17 mouse cellular contexts compared by ENCODE assay signal in the genomic region with DNA sequence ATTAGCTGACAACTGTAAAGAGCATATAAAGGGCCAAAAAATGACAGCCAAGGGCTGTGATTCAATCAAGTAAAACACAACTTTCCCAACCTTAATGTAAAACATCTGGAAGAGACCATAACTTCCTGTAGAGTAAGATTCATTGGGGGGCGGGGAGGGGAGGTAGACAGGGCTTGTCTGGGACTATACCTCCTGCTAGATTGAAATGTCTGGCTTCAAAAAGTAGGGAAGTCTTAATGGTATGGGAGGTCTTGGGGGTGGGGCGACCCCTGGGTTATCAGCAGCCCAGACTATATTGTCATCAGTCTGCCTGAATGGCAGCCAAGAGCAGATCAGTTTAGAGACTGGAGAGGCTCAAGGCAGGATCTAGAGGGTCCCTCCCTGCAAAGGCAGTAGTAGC.
DNase-seq lines count a peak whose midpoint lies in the region; ATAC-seq lines count a peak whose summit lies in the region.
"Had no signal": no experiment of that assay in that cellular context is flagged by ENCODE, and none has a peak within 500 bp of the region (broad histone marks: within the 10 kb centered on the region; RNA-seq: fewer than 3 reads in every experiment).

No protein-coding gene starts in this region.

- H3K9ac ChIP-seq in kidney, embryonic 15.5 days: no peak overlapping the region
- no peak overlapping the region for H3K9ac ChIP-seq in embryonic facial prominence, embryonic 12.5 days
- H3K9ac ChIP-seq in limb, embryonic 12.5 days (replicated peaks): no peak overlapping the region
- H3K9ac ChIP-seq in hindbrain, embryonic 11.5 days (ENCODE audit: low read depth, low read length): no peak overlapping the region
- H3K9ac ChIP-seq: liver, embryonic 15.5 days; neural tube, embryonic 13.5 days had no signal

- 0 out of 2 replicates have a peak overlapping the region, but pooled peaks have one; percentile 22 for H3K27ac ChIP-seq in kidney, embryonic 15.5 days
- H3K27ac ChIP-seq in embryonic facial prominence, embryonic 12.5 days: peak overlapping the region; percentile 72
- H3K27ac ChIP-seq in limb, embryonic 12.5 days: peak overlapping the region; percentile 72
- no peak overlapping the region for H3K27ac ChIP-seq in hindbrain, embryonic 11.5 days (ENCODE audit: low read depth, low read length)
- H3K27ac ChIP-seq: liver, embryonic 15.5 days; neural tube, embryonic 13.5 days had no signal

- no peak overlapping the region for H3K4me2 ChIP-seq in kidney, embryonic 15.5 days
- no peak overlapping the region for H3K4me2 ChIP-seq in embryonic facial prominence, embryonic 12.5 days (replicated peaks)
- no peak overlapping the region for H3K4me2 ChIP-seq in limb, embryonic 12.5 days
- no peak overlapping the region for H3K4me2 ChIP-seq in hindbrain, embryonic 11.5 days (replicated peaks; ENCODE audit: low read depth, low read length)
- H3K4me2 ChIP-seq: liver, embryonic 15.5 days; neural tube, embryonic 13.5 days had no signal

- peaks cover 9% of the 10 kb centered on the region for H3K36me3 ChIP-seq in kidney, embryonic 15.5 days
- peaks cover 32% of the 10 kb centered on the region for H3K36me3 ChIP-seq in embryonic facial prominence, embryonic 12.5 days
- peaks cover 53% of the 10 kb centered on the region for H3K36me3 ChIP-seq in limb, embryonic 12.5 days
- peaks cover 9% of the 10 kb centered on the region; the same call in 1 of the 2 replicates for H3K36me3 ChIP-seq in hindbrain, embryonic 11.5 days (ENCODE audit: control insufficient read depth, insufficient read depth, low read length)
- H3K36me3 ChIP-seq: G1E; liver, embryonic 15.5 days had no signal

- H3K4me1 ChIP-seq in kidney, embryonic 15.5 days: peaks cover 32% of the 10 kb centered on the region
- H3K4me1 ChIP-seq in embryonic facial prominence, embryonic 12.5 days: peaks cover 37% of the 10 kb centered on the region
- H3K4me1 ChIP-seq in limb, embryonic 12.5 days (replicated peaks): peaks cover 51% of the 10 kb centered on the region
- no peaks in the 10 kb centered on the region for H3K4me1 ChIP-seq in hindbrain, embryonic 11.5 days (replicated peaks; ENCODE audit: control insufficient read depth, insufficient read depth, low read length)

- ATAC-seq in kidney, embryonic 15.5 days (replicated peaks; ENCODE audit: low FRiP score): 0 out of 2 replicates have a peak, but pooled peaks have one; percentile 46
- no peak for ATAC-seq in embryonic facial prominence, embryonic 12.5 days (ENCODE audit: insufficient number of reproducible peaks, insufficient read depth, low FRiP score, low TSS enrichment)
- no peak; the same call in 1 of the 2 replicates for ATAC-seq in limb, embryonic 12.5 days (ENCODE audit: insufficient number of reproducible peaks, insufficient read depth, low FRiP score, low TSS enrichment, low read depth)
- no peak for ATAC-seq in hindbrain, embryonic 11.5 days (ENCODE audit: low FRiP score)
- ATAC-seq in monocyte, adult 5-6 weeks (replicated peaks; ENCODE audit: insufficient number of reproducible peaks, low FRiP score, low TSS enrichment, poor library complexity, severe bottlenecking): no peak
- ATAC-seq: forebrain, embryonic 14.5 days had no signal

- H3K4me3 ChIP-seq in kidney, embryonic 15.5 days (replicated peaks): no peak overlapping the region
- no peak overlapping the region for H3K4me3 ChIP-seq in embryonic facial prominence, embryonic 12.5 days
- H3K4me3 ChIP-seq in limb, embryonic 12.5 days (replicated peaks): no peak overlapping the region
- H3K4me3 ChIP-seq in hindbrain, embryonic 11.5 days (ENCODE audit: low read depth, low read length): no peak overlapping the region
- H3K4me3 ChIP-seq: liver, embryonic 15.5 days; megakaryocyte, embryonic 14.5 days; neural tube, embryonic 13.5 days had no signal

- WGBS in kidney, embryonic 15.5 days: 68% methylated on average over 2 of the region's 2 CpGs
- 47% methylated on average over 2 of the region's 2 CpGs for WGBS in embryonic facial prominence, embryonic 12.5 days
- WGBS in limb, embryonic 12.5 days: 14% methylated on average over 2 of the region's 2 CpGs
- 80% methylated on average over 2 of the region's 2 CpGs for WGBS in hindbrain, embryonic 11.5 days

- H3K9me3 ChIP-seq in kidney, embryonic 15.5 days (replicated peaks): no peaks in the 10 kb centered on the region
- H3K9me3 ChIP-seq in embryonic facial prominence, embryonic 12.5 days: peaks cover 4% of the 10 kb centered on the region
- peaks cover 8% of the 10 kb centered on the region for H3K9me3 ChIP-seq in limb, embryonic 12.5 days
- H3K9me3 ChIP-seq in hindbrain, embryonic 11.5 days (ENCODE audit: control insufficient read depth, low read length): no peaks in the 10 kb centered on the region
- H3K9me3 ChIP-seq: liver, embryonic 15.5 days had no signal

- no peak for DNase-seq in kidney, adult 8-10 months
- DNase-seq in 3T3-L1 (ENCODE audit: low read depth, low spot score): peak; percentile 83
- no peak for DNase-seq in hindbrain, embryonic 11.5 days (ENCODE audit: low spot score)
- DNase-seq in frontal cortex, postnatal 36 days (ENCODE audit: low spot score in 2 of 2): no peak
- DNase-seq: adrenal gland, postnatal 14 days; cerebellum, adult 9-10 months; kidney, postnatal 36 days; right cerebral cortex, postnatal 4 days had no signal

- H3K27me3 ChIP-seq in kidney, embryonic 15.5 days: no peaks in the 10 kb centered on the region
- H3K27me3 ChIP-seq in embryonic facial prominence, embryonic 12.5 days: no peaks in the 10 kb centered on the region
- H3K27me3 ChIP-seq in limb, embryonic 12.5 days: no peaks in the 10 kb centered on the region
- H3K27me3 ChIP-seq in hindbrain, embryonic 11.5 days (ENCODE audit: control insufficient read depth, insufficient read depth, low read length): no peaks in the 10 kb centered on the region
- H3K27me3 ChIP-seq: liver, embryonic 15.5 days; neural tube, embryonic 13.5 days had no signal
